8 mouse cellular contexts compared by ENCODE assay signal in genomic region chr9:28569041-28569522, GRCm38 (mm10).
A peak's percentile ranks its signal among the peaks of the same experiment; 100 is the strongest.
DNase-seq lines count a peak whose midpoint lies in the region; ATAC-seq and TF ChIP-seq lines count a peak whose summit lies in the region.

No protein-coding gene starts in this region.

- H3K4me3 ChIP-seq in heart, embryonic 14.5 days (ENCODE audit: control insufficient read depth in 1 of 2, insufficient read depth in 1 of 2, low read depth in 1 of 2, low read length in 2 of 2), result no peak overlapping the region
- H3K4me3 ChIP-seq in lung, embryonic 14.5 days (ENCODE audit: low read depth, low read length), result no peak overlapping the region
- no peak overlapping the region for H3K4me3 ChIP-seq in lung, adult 2 months (replicated peaks; ENCODE audit: extremely low read depth, low read depth, low read length)
- no peak overlapping the region for H3K4me3 ChIP-seq in midbrain, postnatal 0 days (ENCODE audit: low read depth, low read length)

- no peaks in the 10 kb centered on the region for H3K9me3 ChIP-seq in heart, embryonic 14.5 days (ENCODE audit: control insufficient read depth, low read length)
- no peaks in the 10 kb centered on the region for H3K9me3 ChIP-seq in lung, embryonic 14.5 days (ENCODE audit: low read depth, low read length)
- H3K9me3 ChIP-seq in midbrain, postnatal 0 days (ENCODE audit: low read length), result no peaks in the 10 kb centered on the region

- WGBS in heart, embryonic 14.5 days, result 10% methylated on average over 8 of the region's 8 CpGs
- WGBS in lung, embryonic 14.5 days, result 10% methylated on average over 8 of the region's 8 CpGs
- WGBS in lung, adult 2 months, result 8% methylated on average over 8 of the region's 8 CpGs
- WGBS in midbrain, postnatal 0 days, result 21% methylated on average over 8 of the region's 8 CpGs

- H3K27ac ChIP-seq in heart, embryonic 14.5 days (replicated peaks in 1 of 2; ENCODE audit: control insufficient read depth in 1 of 2, insufficient read depth in 1 of 2, low read depth in 2 of 2, low read length in 2 of 2), result no peak overlapping the region
- no peak overlapping the region for H3K27ac ChIP-seq in lung, embryonic 14.5 days (ENCODE audit: low read depth)
- peak overlapping the region; percentile 51 for H3K27ac ChIP-seq in midbrain, postnatal 0 days (ENCODE audit: low read depth, low read length)

- no peak for TF ChIP-seq CTCF in lung, embryonic 14.5 days (IDR thresholded peaks at IDR 0.05; ENCODE audit: low read depth)
- no peak for TF ChIP-seq CTCF in lung, adult 2 months (IDR thresholded peaks at IDR 0.05; ENCODE audit: insufficient read depth, low read length)
- no peak for TF ChIP-seq CTCF in midbrain, postnatal 0 days (IDR thresholded peaks at IDR 0.05)

- H3K27me3 ChIP-seq in heart, embryonic 14.5 days (ENCODE audit: control insufficient read depth, insufficient read depth, low read length), result no peaks in the 10 kb centered on the region
- no peaks in the 10 kb centered on the region for H3K27me3 ChIP-seq in lung, embryonic 14.5 days (ENCODE audit: insufficient read depth, low read length)
- H3K27me3 ChIP-seq in midbrain, postnatal 0 days (ENCODE audit: insufficient read depth, low read length), result no peaks in the 10 kb centered on the region

- DNase-seq in heart, adult 18-20 months, result no peak
- peak; percentile 42 for DNase-seq in lung, embryonic 14.5 days
- DNase-seq in lung, adult 2 months, result no peak
- DNase-seq in midbrain, postnatal 0 days (ENCODE audit: low spot score), result peak; percentile 67
- DNase-seq in urinary bladder, postnatal 36 days (ENCODE audit: low spot score in 2 of 2), result no peak
- no peak for DNase-seq in spleen, postnatal 36 days (ENCODE audit: low spot score in 2 of 2)

- H3K4me2 ChIP-seq in heart, embryonic 14.5 days (ENCODE audit: low read length), result peak overlapping the region; percentile 22; the same call in 1 of the 2 replicates
- no peak overlapping the region for H3K4me2 ChIP-seq in lung, embryonic 14.5 days
- H3K4me2 ChIP-seq in midbrain, postnatal 0 days (ENCODE audit: low read depth, low read length, poor library complexity, severe bottlenecking), result no peak overlapping the region

- peaks cover 9 to 18% of the 10 kb centered on the region in 2 experiments for H3K4me1 ChIP-seq in heart, embryonic 14.5 days (ENCODE audit: control insufficient read depth in 2 of 2, insufficient read depth in 2 of 2, low read length in 2 of 2)
- 0 out of 2 replicates have a peak, but pooled peaks cover 7% of the 10 kb centered on the region for H3K4me1 ChIP-seq in lung, embryonic 14.5 days (ENCODE audit: insufficient read depth)
- H3K4me1 ChIP-seq in lung, adult 2 months (ENCODE audit: control insufficient read depth, insufficient read depth, low read length), result no peaks in the 10 kb centered on the region
- peaks cover 14% of the 10 kb centered on the region; the same call in 1 of the 2 replicates for H3K4me1 ChIP-seq in midbrain, postnatal 0 days (ENCODE audit: insufficient read depth, low read length)

- H3K9ac ChIP-seq in heart, embryonic 14.5 days (ENCODE audit: low read length), result no peak overlapping the region
- H3K9ac ChIP-seq in lung, embryonic 14.5 days, result no peak overlapping the region
- no peak overlapping the region for H3K9ac ChIP-seq in midbrain, postnatal 0 days (replicated peaks; ENCODE audit: low read length, poor library complexity, severe bottlenecking)

- no peak for TF ChIP-seq POLR2A in lung, adult 2 months (IDR thresholded peaks at IDR 0.05; ENCODE audit: borderline replicate concordance, extremely low read depth, low read depth, low read length)

- no peaks in the 10 kb centered on the region for H3K36me3 ChIP-seq in heart, embryonic 14.5 days (ENCODE audit: control insufficient read depth, insufficient read depth, low read length)
- no peaks in the 10 kb centered on the region for H3K36me3 ChIP-seq in lung, embryonic 14.5 days (ENCODE audit: insufficient read depth)
- no peaks in the 10 kb centered on the region for H3K36me3 ChIP-seq in midbrain, postnatal 0 days (ENCODE audit: insufficient read depth, low read length)

- 0 out of 2 replicates have a peak, but pooled peaks have one; percentile 35 for ATAC-seq in heart, embryonic 14.5 days (ENCODE audit: insufficient number of reproducible peaks, insufficient read depth, low FRiP score, low read depth)
- ATAC-seq in lung, embryonic 14.5 days (ENCODE audit: insufficient read depth), result peak; percentile 41; the same call in 1 of the 2 replicates
- ATAC-seq in common myeloid progenitor, adult 5-6 weeks (replicated peaks; ENCODE audit: low read depth, poor library complexity, severe bottlenecking), result peak; percentile 96
- no peak for ATAC-seq in midbrain, postnatal 0 days (ENCODE audit: low FRiP score)

Comparison
In these comparisons a context has a peak if more than half of its experiments do, and no peak if none do; other contexts are left out.
1. DNase-seq: peak in lung, embryonic 14.5 days (single experiment) and midbrain, postnatal 0 days (single experiment); none in heart, adult 18-20 months (0 of 2), lung, adult 2 months (single experiment), urinary bladder, postnatal 36 days (0 of 2) and spleen, postnatal 36 days (0 of 2).